Mouse (Mus musculus): ENCODE measurements around the gene Stk32c.

The Stk32c gene

GRCm38 (mm10) chr7:139200108-139200507 is 13.0 kb downstream of the Stk32c start:
- no peak for DNase-seq (ENCODE audit: low read depth, low spot score)

- no peak for DNase-seq (ENCODE audit: low read depth, low spot score)
Measured at GRCm38 (mm10) chr7:139197022-139197421, 16.1 kb downstream of the Stk32c start.

DNA sequence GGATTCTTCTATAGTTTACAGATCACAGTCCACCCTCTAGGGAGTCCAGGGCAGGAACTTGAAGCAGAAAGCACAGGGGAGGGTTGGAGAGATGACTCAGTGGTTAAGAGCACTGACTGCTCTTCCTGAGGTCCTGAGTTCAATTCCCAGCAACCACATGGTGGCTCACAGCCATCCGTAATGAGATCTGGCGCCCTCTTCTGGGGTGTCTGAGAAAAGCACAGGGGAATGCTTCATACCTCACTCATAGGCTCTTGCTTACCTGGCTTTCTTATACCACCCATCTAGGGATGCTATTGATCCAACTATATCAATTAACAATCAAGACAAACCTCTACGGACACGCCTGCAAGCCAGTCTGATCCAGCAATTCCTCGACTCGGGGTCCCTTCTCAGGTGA is 21.5 kb downstream of the Stk32c start:
- peak; percentile 11 for DNase-seq (ENCODE audit: low read depth, low spot score)

DNA sequence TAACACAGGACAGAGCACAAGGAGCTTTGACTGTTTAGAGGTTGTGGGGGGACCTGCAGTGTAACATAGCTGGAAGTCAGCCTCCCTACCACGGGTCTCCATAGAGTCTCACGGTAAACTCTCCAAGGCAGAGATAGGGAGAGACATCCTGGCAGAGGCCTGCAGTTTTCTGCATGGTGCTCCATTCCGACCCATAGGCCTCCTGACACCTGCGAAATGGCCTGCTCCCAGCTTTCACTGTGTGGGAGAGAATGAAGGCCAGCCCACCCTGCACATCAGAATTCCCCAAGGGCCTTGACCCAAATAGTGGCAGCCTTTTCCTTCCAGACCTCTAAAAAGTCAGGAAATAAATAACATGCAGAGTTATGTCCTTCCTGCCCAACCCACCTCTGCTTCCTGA is 22.5 kb downstream of the Stk32c start:
- no peak for DNase-seq (ENCODE audit: low read depth, low spot score)

DNA sequence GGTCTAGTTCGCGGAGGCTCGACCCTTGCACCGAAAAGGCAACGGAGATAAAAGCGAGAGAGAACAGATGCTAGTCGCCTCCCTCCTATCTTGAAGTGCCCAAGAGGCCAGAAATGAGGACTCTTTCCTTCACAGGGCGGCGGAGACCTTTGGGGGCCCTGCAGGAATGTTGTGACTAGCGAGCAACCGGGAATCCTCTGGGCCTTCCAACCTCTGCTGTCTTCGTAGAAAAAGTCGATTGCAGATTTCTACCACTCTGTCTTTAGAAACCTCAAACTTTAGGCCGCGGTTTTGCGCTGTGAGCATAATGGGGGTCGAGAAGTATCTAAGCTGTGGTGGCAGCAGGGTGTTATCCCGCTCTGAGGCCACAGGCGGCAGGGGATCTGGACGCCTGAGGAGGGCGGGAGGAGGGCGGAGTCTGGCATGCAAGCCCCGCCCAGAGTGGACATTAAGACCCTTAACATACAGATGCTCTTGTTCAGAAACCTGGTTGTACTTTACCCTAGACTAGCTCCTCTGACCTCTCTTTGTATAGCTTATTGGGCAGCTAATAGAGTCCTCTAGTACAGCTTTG is 24.4 kb downstream of the Stk32c start:
- DNase-seq (ENCODE audit: low read depth, low spot score), result no peak

- DNase-seq (ENCODE audit: low read depth, low spot score), result no peak
Measured at GRCm38 (mm10) chr7:139187771-139188633, 25.1 kb downstream of the Stk32c start.

DNA sequence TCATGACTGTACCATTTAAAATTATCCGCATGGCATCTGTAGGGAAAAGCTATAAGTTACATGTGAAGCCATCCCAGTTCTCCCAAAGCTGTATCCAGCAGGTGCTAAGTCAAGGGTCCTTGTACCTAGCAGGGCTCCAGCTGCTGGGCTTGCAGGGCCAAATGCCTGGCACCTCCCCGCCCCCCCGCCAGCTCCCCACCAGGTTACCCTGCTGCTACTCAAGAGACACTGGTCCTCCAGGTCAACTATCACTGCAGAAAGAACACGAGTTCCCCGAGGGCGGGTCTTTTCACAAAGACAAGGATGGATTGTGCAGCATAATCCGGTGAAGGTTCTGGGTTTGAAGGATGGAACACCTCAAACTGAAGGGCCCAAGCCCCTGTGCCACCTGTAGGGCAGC is 25.8 kb downstream of the Stk32c start:
- DNase-seq (ENCODE audit: low read depth, low spot score), result no peak

DNA sequence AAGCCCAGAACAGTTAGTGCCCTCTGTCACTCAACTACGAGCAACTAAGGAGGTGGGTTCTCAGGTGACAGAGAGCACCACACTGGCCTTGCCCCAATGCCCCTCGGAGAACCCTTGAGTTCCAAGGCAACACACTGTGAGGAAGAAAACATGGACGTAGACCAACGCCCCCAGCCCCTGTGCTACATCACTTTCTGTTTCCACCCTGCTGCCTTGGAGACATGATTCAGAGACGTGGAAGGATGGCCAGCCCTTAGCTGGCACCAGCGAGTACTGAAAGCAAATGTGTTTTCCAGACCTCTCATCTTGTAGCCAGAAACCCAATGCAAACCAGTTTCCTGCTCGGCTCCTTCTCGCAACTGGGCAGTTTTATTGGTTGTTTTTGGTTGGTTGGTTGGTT is 26.7 kb downstream of the Stk32c start:
- DNase-seq (ENCODE audit: low read depth, low spot score), result no peak

- DNase-seq (ENCODE audit: low read depth, low spot score), result no peak
Measured at GRCm38 (mm10) chr7:139185971-139186370, 27.1 kb downstream of the Stk32c start.

DNA sequence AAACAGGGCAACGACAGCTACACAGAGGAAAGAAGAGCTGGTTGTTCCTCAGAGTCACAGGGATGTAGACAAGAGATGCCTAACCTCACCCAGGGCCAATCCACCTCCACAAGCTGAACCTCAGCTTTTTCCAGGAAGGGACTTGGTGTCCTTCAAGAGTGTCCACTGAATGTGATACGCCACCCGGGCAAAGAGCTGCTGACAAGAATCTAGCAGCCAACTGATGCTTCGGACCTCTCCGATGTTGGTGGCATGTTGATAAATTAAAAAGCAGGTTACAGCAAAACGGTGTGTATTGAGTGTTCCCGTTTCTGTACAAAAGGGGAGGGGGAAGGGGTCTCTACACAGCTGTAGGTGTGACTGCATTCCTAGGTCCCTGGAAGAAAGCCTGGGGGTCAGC is 28.3 kb downstream of the Stk32c start:
- DNase-seq (ENCODE audit: low read depth, low spot score), result no peak

DNA sequence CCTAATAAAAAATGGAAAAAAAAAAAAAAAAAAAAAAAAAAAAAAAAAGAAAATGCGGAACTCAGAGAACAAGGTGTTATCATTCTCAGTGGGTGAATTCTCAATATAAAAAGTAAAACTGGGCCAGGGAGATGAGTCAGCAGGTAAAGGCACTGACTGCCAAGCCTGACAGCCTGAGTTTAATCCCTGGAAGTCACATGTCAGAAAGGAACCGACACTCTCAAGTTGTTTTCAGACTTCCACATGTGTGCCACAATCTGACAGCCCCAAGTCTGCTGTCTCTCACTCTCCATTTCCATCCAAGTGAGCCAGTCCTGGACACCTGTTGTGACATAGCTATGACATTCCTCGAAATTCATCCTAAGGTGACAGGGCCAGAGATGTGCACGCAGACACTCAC is 28.7 kb downstream of the Stk32c start:
- DNase-seq (ENCODE audit: low read depth, low spot score), result no peak

DNA sequence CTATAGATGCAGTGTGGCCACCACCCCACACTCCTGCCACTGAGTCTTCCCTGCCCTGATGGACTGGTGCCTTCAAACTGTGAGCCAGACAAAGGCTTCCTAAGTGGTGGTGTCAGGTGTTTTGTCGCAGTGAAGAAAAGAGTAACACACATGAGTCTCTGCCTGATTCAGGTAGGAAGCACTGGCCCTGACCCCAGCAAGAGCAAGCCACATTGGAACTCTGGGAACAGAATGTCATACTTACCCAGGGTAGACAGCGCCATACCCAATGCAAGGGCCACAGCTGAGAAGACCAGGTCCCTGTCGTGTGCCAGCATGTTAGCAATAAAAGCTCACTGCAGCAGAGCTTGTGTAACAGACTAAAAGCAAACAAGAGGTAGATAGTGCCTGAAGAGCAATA is 33.0 kb downstream of the Stk32c start:
- no peak for DNase-seq (ENCODE audit: low read depth, low spot score)

DNA sequence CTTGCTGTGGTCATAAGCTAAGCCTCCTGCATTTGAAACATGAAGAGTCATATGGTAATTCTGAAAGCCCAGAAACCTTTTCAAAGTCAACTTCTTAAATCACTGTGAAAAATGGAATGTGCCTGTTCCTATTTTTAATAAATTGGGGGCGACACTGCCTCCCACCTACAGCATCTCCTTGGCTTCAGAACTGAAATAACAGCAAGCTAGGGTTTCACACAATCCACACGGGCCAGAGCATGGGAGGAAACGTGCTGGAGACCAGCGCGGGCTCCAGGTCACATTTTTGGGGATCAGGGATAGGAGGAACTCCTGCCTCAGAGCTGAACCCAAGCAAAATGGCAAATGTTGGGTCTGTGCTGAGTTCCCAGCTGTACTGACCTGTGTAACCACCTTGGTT is 33.8 kb downstream of the Stk32c start:
- DNase-seq (ENCODE audit: low read depth, low spot score), result no peak

- DNase-seq (ENCODE audit: low read depth, low spot score), result no peak
Measured at GRCm38 (mm10) chr7:139169143-139169542, 44.0 kb downstream of the Stk32c start.

- DNase-seq (ENCODE audit: low read depth, low spot score), result no peak
Measured at GRCm38 (mm10) chr7:139164410-139164809, 48.7 kb downstream of the Stk32c start.

DNA sequence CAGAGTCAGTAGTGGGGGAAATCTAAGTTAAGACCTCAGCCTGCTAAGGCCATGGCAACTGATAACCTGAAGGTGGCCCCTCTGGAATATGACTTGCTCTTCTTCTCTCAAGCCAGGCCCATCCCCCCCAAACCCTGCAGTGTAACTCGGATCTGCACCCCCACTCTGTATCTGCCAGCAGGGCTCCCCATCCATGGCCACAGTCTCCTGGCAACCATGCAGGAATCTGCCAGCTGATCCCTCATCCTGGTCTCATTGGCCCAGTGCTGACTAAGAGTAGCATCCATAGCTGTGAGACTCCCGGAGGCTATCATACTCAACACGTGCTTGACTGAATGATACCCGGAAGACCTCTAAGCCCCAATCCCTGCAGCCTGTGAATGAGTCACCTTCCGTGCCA is 54.2 kb downstream of the Stk32c start:
- DNase-seq (ENCODE audit: low read depth, low spot score), result no peak

DNA sequence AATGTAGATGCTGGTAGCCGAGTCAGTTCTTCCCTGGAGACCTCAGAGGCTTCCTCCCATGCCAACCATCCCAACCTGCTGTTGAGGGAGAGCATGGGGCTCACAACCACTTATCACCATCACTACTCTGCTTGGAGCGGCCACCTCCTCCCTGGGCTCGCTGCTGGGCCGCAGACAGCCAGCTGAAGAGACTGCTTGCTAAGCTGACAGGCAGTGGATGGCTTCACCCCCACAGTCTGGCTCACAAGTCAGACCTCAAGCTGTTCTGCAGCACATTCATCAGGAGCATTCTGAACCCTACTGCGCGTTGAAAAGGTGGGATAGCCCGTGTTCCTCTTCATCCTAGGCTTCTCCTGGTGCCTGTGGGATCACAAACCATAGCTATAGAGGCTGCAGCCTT is 54.6 kb downstream of the Stk32c start:
- DNase-seq (ENCODE audit: low read depth, low spot score), result no peak

DNA sequence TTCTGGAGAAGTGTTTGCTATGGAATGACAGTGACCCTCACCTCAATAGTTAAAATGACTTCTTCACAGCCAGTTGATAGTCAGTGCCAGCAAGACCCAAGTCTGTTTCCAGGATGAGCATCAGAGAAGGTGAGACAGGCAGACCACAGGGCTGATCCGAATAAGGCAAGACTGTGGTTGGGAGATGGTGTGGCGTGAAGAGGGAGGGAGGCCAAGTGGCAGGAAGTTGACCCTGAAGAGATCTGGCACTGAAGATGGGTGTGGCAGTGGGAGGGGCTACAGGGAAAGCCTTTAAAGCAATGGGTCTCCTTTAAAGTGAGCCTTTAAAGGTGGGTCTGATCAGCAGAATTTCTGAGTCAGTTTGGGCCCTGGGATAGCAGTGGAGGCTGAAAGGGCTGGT is 55.6 kb downstream of the Stk32c start:
- no peak for DNase-seq (ENCODE audit: low read depth, low spot score)

DNA sequence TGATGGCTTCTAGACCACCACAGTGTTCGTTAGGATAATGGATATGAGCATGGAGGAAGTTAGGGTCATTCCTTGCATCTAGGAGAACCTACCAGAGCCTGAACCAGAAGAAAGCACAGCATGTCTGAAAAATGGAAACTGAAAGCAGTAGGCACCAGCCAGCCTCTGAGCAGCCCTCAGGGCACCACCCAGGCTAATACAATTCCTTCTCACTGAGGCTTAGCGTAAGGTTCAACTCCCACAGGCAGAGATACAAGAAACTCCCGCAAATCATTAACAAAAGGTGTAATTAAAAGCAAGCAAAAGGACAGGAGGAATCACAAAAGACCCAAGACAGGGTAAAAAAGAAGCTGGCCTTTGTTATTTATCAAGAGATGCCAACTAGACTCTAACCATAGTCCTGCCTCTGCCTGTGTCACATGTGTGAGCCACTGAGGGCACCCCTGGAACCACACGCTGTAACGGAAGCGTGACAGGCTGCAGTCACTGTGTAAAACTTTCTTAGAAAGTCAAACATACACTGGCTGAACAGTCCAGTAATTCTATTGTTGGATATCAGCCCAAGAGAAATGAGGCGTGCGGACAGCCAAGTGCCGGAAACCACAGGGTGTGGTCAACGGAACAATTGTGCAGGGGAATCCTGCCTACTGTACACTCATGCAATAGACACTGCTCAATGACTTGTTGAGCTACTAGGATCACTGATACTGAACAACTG is 56.6 kb downstream of the Stk32c start:
- peak; percentile 18 for DNase-seq (ENCODE audit: low read depth, low spot score)

DNA sequence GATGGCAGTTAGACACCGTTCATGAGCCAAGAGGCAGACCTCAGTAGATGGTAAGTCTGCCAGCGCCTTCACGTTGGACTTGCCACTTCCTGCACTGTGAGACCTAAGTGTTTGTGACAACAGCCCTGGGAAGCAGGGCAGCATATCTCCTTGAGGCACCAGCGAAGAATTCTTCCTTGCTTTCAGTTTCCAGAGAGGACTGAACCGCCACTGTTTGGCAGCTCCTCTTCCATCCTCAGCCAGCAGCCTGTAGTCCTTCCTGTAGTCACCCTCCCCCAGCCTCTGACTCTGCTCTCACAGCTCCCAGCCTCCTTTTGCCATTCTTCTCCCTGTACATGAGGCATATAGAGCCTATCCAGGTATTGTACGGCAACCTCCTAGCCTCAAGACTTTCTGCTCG is 60.2 kb downstream of the Stk32c start:
- DNase-seq (ENCODE audit: low read depth, low spot score), result no peak

DNA sequence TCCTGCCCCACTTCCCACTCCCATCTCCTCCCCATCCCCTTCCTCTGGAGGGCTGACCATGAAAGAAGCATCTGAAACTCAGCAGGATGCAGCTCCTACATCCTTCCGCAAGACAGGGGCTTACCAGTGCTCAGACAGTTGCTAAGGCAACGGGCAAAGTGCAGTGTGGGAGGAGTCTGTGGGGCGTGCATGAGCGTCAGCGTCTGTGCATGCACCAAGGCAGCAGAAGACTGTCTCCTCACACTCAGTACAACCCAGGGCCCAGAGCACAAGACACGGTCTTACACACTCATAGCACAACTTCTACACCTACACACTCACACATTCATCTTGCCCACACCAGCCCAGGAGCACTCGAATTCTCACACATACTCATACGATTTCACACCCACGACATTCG is 62.0 kb downstream of the Stk32c start:
- DNase-seq (ENCODE audit: low read depth, low spot score), result no peak

DNA sequence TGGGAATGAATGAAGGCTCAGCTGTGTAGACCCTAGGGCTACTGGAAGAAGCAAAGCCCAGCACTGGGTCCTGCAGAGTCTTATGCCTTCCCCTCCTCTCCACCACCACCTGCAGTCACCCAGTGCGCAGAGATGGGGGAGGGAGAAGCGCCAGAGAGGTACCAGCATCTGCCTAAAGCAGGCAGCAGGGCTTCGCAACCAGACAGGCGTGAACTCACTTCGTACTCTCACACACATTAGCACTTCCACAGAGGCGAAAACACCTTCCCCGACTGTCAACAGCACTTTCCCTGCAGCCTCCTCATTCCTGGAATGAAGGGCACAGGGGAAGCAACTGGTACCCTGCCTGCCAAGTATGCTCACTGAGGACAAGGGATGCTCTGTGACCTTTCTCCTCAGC is 63.7 kb downstream of the Stk32c start:
- no peak for DNase-seq (ENCODE audit: low read depth, low spot score)

GRCm38 (mm10) chr7:139147360-139147759 is 65.7 kb downstream of the Stk32c start:
- DNase-seq (ENCODE audit: low read depth, low spot score), result no peak

Data from A20 (cell line).